Mouse (Mus musculus): Measurements from ENCODE around the gene Focad.

GRCm38 (mm10) chr4:88157644-88158043 is 63.2 kb downstream of the Focad start:
- TF ChIP-seq POLR2A (IDR thresholded peaks at IDR 0.05; ENCODE audit: borderline replicate concordance, insufficient read depth, low read length): no peak
- no peak for TF ChIP-seq CTCF (IDR thresholded peaks at IDR 0.05; ENCODE audit: borderline replicate concordance, insufficient read depth, low read depth, low read length)

All from cerebellum, adult 2 months (tissue).